In genomic region chr17:85089011-85089410, GRCm38 (mm10) we compare ENCODE assay signal across 8 mouse cellular contexts. TPM values are rescaled to one million over a fixed set of nuclear protein-coding genes. Genes with fewer than 3 reads are reported as not detected.
DNase-seq lines count a peak whose midpoint lies in the region; ATAC-seq and TF ChIP-seq lines count a peak whose summit lies in the region.

No protein-coding gene starts in this region.

- H3K9ac ChIP-seq in heart, adult 2 months (ENCODE audit: low read depth, low read length) = no peak overlapping the region
- H3K9ac ChIP-seq in forebrain, embryonic 13.5 days = peak overlapping the region; percentile 86; the same call in 1 of the 2 replicates
- H3K9ac ChIP-seq in limb, embryonic 15.5 days = no peak overlapping the region

- H3K27ac ChIP-seq in heart, adult 2 months = peak overlapping the region; percentile 75
- no peak overlapping the region for H3K27ac ChIP-seq in forebrain, embryonic 13.5 days
- H3K27ac ChIP-seq in limb, embryonic 15.5 days = no peak overlapping the region

- peak overlapping the region; percentile 84 for H3K4me2 ChIP-seq in forebrain, embryonic 13.5 days
- peak overlapping the region; percentile 81; the same call in 1 of the 2 replicates for H3K4me2 ChIP-seq in limb, embryonic 15.5 days

- no peaks in the 10 kb centered on the region for H3K9me3 ChIP-seq in G1E (replicated peaks)
- H3K9me3 ChIP-seq in forebrain, embryonic 13.5 days (replicated peaks) = no peaks in the 10 kb centered on the region
- no peaks in the 10 kb centered on the region for H3K9me3 ChIP-seq in limb, embryonic 15.5 days

- TF ChIP-seq EP300 in heart, adult 2 months (IDR thresholded peaks at IDR 0.05; ENCODE audit: insufficient read depth, low read depth, low read length) = no peak

- no peaks in the 10 kb centered on the region for H3K79me2 ChIP-seq in heart, adult 2 months (replicated peaks; ENCODE audit: control insufficient read depth, insufficient read depth, low read length)

- TF ChIP-seq POLR2A in heart, adult 2 months (IDR thresholded peaks at IDR 0.05; ENCODE audit: insufficient read depth, low read depth, low read length) = no peak

- H3K36me3 ChIP-seq in heart, adult 2 months (ENCODE audit: control insufficient read depth, insufficient read depth, low read length) = peaks cover 3% of the 10 kb centered on the region
- H3K36me3 ChIP-seq in G1E (replicated peaks) = peaks cover 13% of the 10 kb centered on the region
- H3K36me3 ChIP-seq in forebrain, embryonic 13.5 days (ENCODE audit: poor library complexity, severe bottlenecking) = no peaks in the 10 kb centered on the region
- no peaks in the 10 kb centered on the region for H3K36me3 ChIP-seq in limb, embryonic 15.5 days

- no peak for DNase-seq in heart, adult 2 months
- no peak for DNase-seq in heart, postnatal 10 days
- no peak for DNase-seq in G1E (ENCODE audit: low spot score)
- no peak for DNase-seq in thymus, postnatal 36 days
- DNase-seq in layer of hippocampus, postnatal 10 days (ENCODE audit: low spot score in 2 of 2) = no peak

- no peak for TF ChIP-seq CTCF in heart, adult 2 months (IDR thresholded peaks at IDR 0.05)
- no peak for TF ChIP-seq CTCF in G1E (IDR thresholded peaks at IDR 0.05; ENCODE audit: low read depth, low read length)

- no peak for ATAC-seq in G1E (ENCODE audit: extremely low read depth, insufficient number of reproducible peaks, low FRiP score, poor library complexity, severe bottlenecking)
- no peak for ATAC-seq in forebrain, embryonic 13.5 days
- no peak for ATAC-seq in limb, embryonic 15.5 days (ENCODE audit: insufficient number of reproducible peaks, low FRiP score, low TSS enrichment, low read depth)
- ATAC-seq in CD4-positive, CD25-positive, alpha-beta regulatory T cell, adult 4 months = no peak

- 52% methylated on average over 6 of the region's 6 CpGs for WGBS in heart, adult 2 months
- WGBS in forebrain, embryonic 13.5 days = 47% methylated on average over 6 of the region's 6 CpGs
- WGBS in limb, embryonic 15.5 days = 51% methylated on average over 6 of the region's 6 CpGs

- H3K4me1 ChIP-seq in heart, adult 2 months (ENCODE audit: control insufficient read depth, insufficient read depth, low read length) = peaks cover 4% of the 10 kb centered on the region; the same call in 1 of the 2 replicates
- H3K4me1 ChIP-seq in G1E (ENCODE audit: insufficient read depth, low read depth, low read length) = peaks cover 36% of the 10 kb centered on the region
- H3K4me1 ChIP-seq in forebrain, embryonic 13.5 days = peaks cover 24% of the 10 kb centered on the region
- peaks cover 9% of the 10 kb centered on the region for H3K4me1 ChIP-seq in limb, embryonic 15.5 days

- H3K27me3 ChIP-seq in heart, adult 2 months (ENCODE audit: control insufficient read depth, insufficient read depth, low read length) = no peaks in the 10 kb centered on the region
- no peaks in the 10 kb centered on the region for H3K27me3 ChIP-seq in G1E (ENCODE audit: insufficient read depth, low read length)
- H3K27me3 ChIP-seq in forebrain, embryonic 13.5 days = no peaks in the 10 kb centered on the region
- H3K27me3 ChIP-seq in limb, embryonic 15.5 days = no peaks in the 10 kb centered on the region

- intact Hi-C loops in heart, adult 2 months (cut with DNase I) = no loop called here
- intact Hi-C loops in heart, postnatal 10 days (cut with DNase I) = loop anchor here (5.0 kb wide), 2 partner anchors 67 to 212 kb away; no protein-coding TSS in a partner anchor

- peak overlapping the region; percentile 88 for H3K4me3 ChIP-seq in heart, adult 2 months
- peak overlapping the region; percentile 48; the same call in 1 of the 2 replicates for H3K4me3 ChIP-seq in G1E (ENCODE audit: low read depth, low read length)
- H3K4me3 ChIP-seq in forebrain, embryonic 13.5 days = peak overlapping the region; percentile 92
- peak overlapping the region; percentile 95 for H3K4me3 ChIP-seq in limb, embryonic 15.5 days

RNA-seq across cellular contexts. Expression of gene Prepl, which starts 1.0 kb away (rescaled TPM):
- total RNA-seq in heart, adult 2 months (2021) = 100 to 1,000 TPM; 122 to 142 TPM
- 36.1 and 86.5 TPM in 2 replicates for polyA plus RNA-seq in heart, adult 2 months (2012; rRNA removed)
- 100 to 1,000 TPM; 121 to 129 TPM for total RNA-seq in heart, postnatal 10 days (2021)
- total RNA-seq in G1E (2014; fragmentation: Nextera tagmentation) (53.0 and 68.4 TPM in 2 replicates), G1E (2017) (21.3 and 27.4 TPM in 2 replicates)
- polyA plus RNA-seq in G1E (2012) = 0.98 and 1.2 TPM in 2 replicates
- 44.0 and 46.0 TPM in 2 replicates for polyA plus RNA-seq in forebrain, embryonic 13.5 days (2015; fragmentation: Nextera tagmentation; extraction: Ambion mirVana)
- polyA plus RNA-seq in limb, embryonic 15.5 days (2015; fragmentation: Nextera tagmentation; extraction: Ambion mirVana) = 25.6 and 37.6 TPM in 2 replicates
- total RNA-seq in layer of hippocampus, postnatal 10 days (2021) = 100 to 1,000 TPM; 291 to 295 TPM
- polyA plus RNA-seq in CD4-positive, CD25-positive, alpha-beta regulatory T cell, adult 4 months (2017; shearing (Covaris generic)) = 10 to 100 TPM; 11.3 to 12.3 TPM

RNA-seq across cellular contexts. Expression of gene Camkmt, which starts 1.3 kb away (rescaled TPM):
- total RNA-seq in heart, adult 2 months (2021) = 1 to 10 TPM; 3.5 to 4.2 TPM
- polyA plus RNA-seq in heart, adult 2 months (2012; rRNA removed) = 1.1 and 1.2 TPM in 2 replicates
- 1 to 10 TPM; 3.7 to 4.4 TPM for total RNA-seq in heart, postnatal 10 days (2021)
- 8.0 and 10.0 TPM in 2 replicates for total RNA-seq in G1E (2014; fragmentation: Nextera tagmentation)
- 1.5 and 1.7 TPM in 2 replicates for total RNA-seq in G1E (2017)
- 1.6 and 2.4 TPM in 2 replicates for polyA plus RNA-seq in G1E (2012)
- polyA plus RNA-seq in forebrain, embryonic 13.5 days (2015; fragmentation: Nextera tagmentation; extraction: Ambion mirVana) = 15.3 and 17.0 TPM in 2 replicates
- 11.7 and 12.3 TPM in 2 replicates for polyA plus RNA-seq in limb, embryonic 15.5 days (2015; fragmentation: Nextera tagmentation; extraction: Ambion mirVana)
- total RNA-seq in layer of hippocampus, postnatal 10 days (2021) = 10 to 100 TPM; 11.2 to 14.6 TPM
- polyA plus RNA-seq in CD4-positive, CD25-positive, alpha-beta regulatory T cell, adult 4 months (2017; shearing (Covaris generic)) = 1 to 10 TPM; 5.7 to 7.4 TPM
